Mouse (Mus musculus) forebrain, embryonic 15.5 days (tissue): ENCODE measurements around the gene Btf3. TPM values are rescaled to one million over a fixed set of nuclear protein-coding genes. Genes with fewer than 3 reads are reported as not detected.
A peak's percentile ranks its signal among the peaks of the same experiment; 100 is the strongest.

Source experiments
- ATAC-seq: fragments of 200-750 bp; cut with Nextera tagmentation; replicated peaks from 2 replicates; pipeline ENCODE4 v1.8.0; 2017; ENCODE audit warnings: mild to moderate bottlenecking, moderate TSS enrichment, moderate library complexity
- H3K27ac ChIP-seq: fragments of 300-500 bp; sonication (generic); replicated peaks from 2 replicates; pipeline ENCODE4 v1.5.1; 2015; ENCODE audit warnings: mild to moderate bottlenecking, inconsistent platforms
- H3K27me3 ChIP-seq: fragments of 300-500 bp; sonication (generic); 2 replicates; pipeline ENCODE4 v1.6.1; 2015; ENCODE audit warnings: inconsistent platforms
- H3K36me3 ChIP-seq: fragments of 300-500 bp; sonication (generic); 2 replicates; pipeline ENCODE4 v1.6.1; 2015; ENCODE audit warnings: mild to moderate bottlenecking, inconsistent platforms
- H3K4me1 ChIP-seq: fragments of 300-500 bp; sonication (generic); 2 replicates; pipeline ENCODE4 v1.6.1; 2015; ENCODE audit warnings: inconsistent platforms
- H3K4me2 ChIP-seq: fragments of 300-500 bp; sonication (generic); replicated peaks from 2 replicates; pipeline ENCODE4 v1.6.1; 2015; ENCODE audit warnings: mild to moderate bottlenecking, inconsistent platforms
- H3K4me3 ChIP-seq: fragments of 300-500 bp; sonication (generic); 2 replicates; pipeline ENCODE4 v1.5.1; 2015; ENCODE audit warnings: mild to moderate bottlenecking, inconsistent platforms
- H3K9ac ChIP-seq: fragments of 300-500 bp; sonication (generic); replicated peaks from 2 replicates; pipeline ENCODE4 v1.6.1; 2015; ENCODE audit warnings: mild to moderate bottlenecking, inconsistent platforms
- H3K9me3 ChIP-seq: fragments of 300-500 bp; sonication (generic); 2 replicates; pipeline ENCODE4 v1.6.1; 2016; ENCODE audit warnings: inconsistent platforms
- whole genome bisulfite sequencing: fragments of 180-500 bp; shearing (Covaris S2); methylation state at CpG from one replicate; pipeline ENCODE4 v1.1.7; 2015; ENCODE audit warnings: mixed read lengths; 5-methylcytosine and 5-hydroxymethylcytosine counted together
- polyA plus RNA-seq: library from polyadenylated mRNA; unstranded; fragments of >200 nt; fragmentation: Nextera tagmentation; extraction: Ambion mirVana; gene quantifications from 2 replicates; pipeline ENCODE4 v1.2.1, GENCODE M21; 2015

Gene Btf3
- polyA plus RNA-seq, 1 experiment from 2014 or later = 597 TPM

GRCm38 (mm10) chr13:98298833-98299758, 17.7 kb downstream of the Btf3 start:
- WGBS = 49% methylated on average over 21 of the region's 21 CpGs
- Histone ChIP-seq H3K4me2 (peak overlapping the region; percentile 21; the same call in 1 of the 2 replicates), H3K36me3 (no peaks in the 10 kb centered on the region), H3K9me3 (no peaks in the 10 kb centered on the region), H3K4me1 (0 out of 2 replicates have a peak, but pooled peaks cover 3% of the 10 kb centered on the region), H3K9ac (no peak overlapping the region), H3K4me3 (peak overlapping the region; percentile 7), H3K27ac (no peak overlapping the region), H3K27me3 (no peaks in the 10 kb centered on the region)
- peak; percentile 80 for ATAC-seq

GRCm38 (mm10) chr13:98297883-98298482, 18.8 kb downstream of the Btf3 start:
- no peak overlapping the region for H3K27ac ChIP-seq
- WGBS = 92% methylated on average over 6 of the region's 6 CpGs
- H3K4me2 ChIP-seq = no peak overlapping the region
- H3K4me1 ChIP-seq = 0 out of 2 replicates have a peak, but pooled peaks cover 3% of the 10 kb centered on the region
- H3K9ac ChIP-seq = no peak overlapping the region
- H3K36me3 ChIP-seq = no peaks in the 10 kb centered on the region
- no peaks in the 10 kb centered on the region for H3K27me3 ChIP-seq
- no peak for ATAC-seq
- H3K4me3 ChIP-seq = no peak overlapping the region
- H3K9me3 ChIP-seq = no peaks in the 10 kb centered on the region

GRCm38 (mm10) chr13:98296072-98296471, 20.7 kb downstream of the Btf3 start:
- H3K4me2 ChIP-seq = no peak overlapping the region
- H3K27ac ChIP-seq = no peak overlapping the region
- no peaks in the 10 kb centered on the region for H3K36me3 ChIP-seq
- H3K4me1 ChIP-seq = 0 out of 2 replicates have a peak, but pooled peaks cover 3% of the 10 kb centered on the region
- ATAC-seq = no peak
- no peaks in the 10 kb centered on the region for H3K27me3 ChIP-seq
- H3K4me3 ChIP-seq = no peak overlapping the region
- H3K9ac ChIP-seq = no peak overlapping the region
- 50% methylated on average over 5 of the region's 5 CpGs for WGBS
- H3K9me3 ChIP-seq = no peaks in the 10 kb centered on the region

GRCm38 (mm10) chr13:98291712-98292111, 25.1 kb downstream of the Btf3 start:
- no peak for ATAC-seq

GRCm38 (mm10) chr13:98290719-98291118, 26.1 kb downstream of the Btf3 start:
- 46% methylated on average over 2 of the region's 2 CpGs for WGBS
- Histone ChIP-seq H3K4me1 (no peaks in the 10 kb centered on the region), H3K4me3 (no peak overlapping the region), H3K27ac (no peak overlapping the region), H3K9ac (no peak overlapping the region), H3K9me3 (no peaks in the 10 kb centered on the region), H3K27me3 (no peaks in the 10 kb centered on the region), H3K4me2 (no peak overlapping the region), H3K36me3 (no peaks in the 10 kb centered on the region)
- ATAC-seq = no peak

More at GRCm38 (mm10) chr13:98291712-98292111, 25.1 kb downstream of the Btf3 start:
- no peak overlapping the region for H3K4me2 ChIP-seq
- H3K4me3 ChIP-seq = no peak overlapping the region
- no peaks in the 10 kb centered on the region for H3K36me3 ChIP-seq
- H3K27ac ChIP-seq = no peak overlapping the region
- H3K4me1 ChIP-seq = no peaks in the 10 kb centered on the region
- H3K9me3 ChIP-seq = no peaks in the 10 kb centered on the region
- no peak overlapping the region for H3K9ac ChIP-seq
- H3K27me3 ChIP-seq = no peaks in the 10 kb centered on the region
- WGBS = 87% methylated on average over 8 of the region's 8 CpGs

- Histone ChIP-seq H3K4me2 (no peak overlapping the region), H3K9ac (no peak overlapping the region), H3K36me3 (no peaks in the 10 kb centered on the region), H3K27me3 (no peaks in the 10 kb centered on the region), H3K4me3 (no peak overlapping the region), H3K9me3 (no peaks in the 10 kb centered on the region), H3K4me1 (no peaks in the 10 kb centered on the region), H3K27ac (no peak overlapping the region)
- ATAC-seq = no peak
- 80% methylated on average over 12 of the region's 12 CpGs for WGBS
These were observed 35.7 kb downstream of the Btf3 start for GRCm38 (mm10) chr13:98280990-98281650.

GRCm38 (mm10) chr13:98279686-98280085, 37.1 kb downstream of the Btf3 start, which contains the start of gene Gm21976:
TSS of gene Gm21976 (plus strand) at chr13:98279887.
- H3K27me3 ChIP-seq = no peaks in the 10 kb centered on the region
- no peak within 1 kb of the TSS for H3K27ac ChIP-seq
- peaks cover 11% of the 10 kb centered on the region for H3K36me3 ChIP-seq
- H3K4me2 ChIP-seq = no peak within 1 kb of the TSS
- H3K9me3 ChIP-seq = no peaks in the 10 kb centered on the region
- no peak within 1 kb of the TSS for H3K9ac ChIP-seq
- ATAC-seq = no peak
- 89% methylated on average over 5 of the region's 5 CpGs for WGBS
- no peak within 1 kb of the TSS for H3K4me3 ChIP-seq
- no peaks in the 10 kb centered on the region for H3K4me1 ChIP-seq

- Histone ChIP-seq H3K4me3 (no peak overlapping the region), H3K4me1 (no peaks in the 10 kb centered on the region), H3K4me2 (no peak overlapping the region), H3K27ac (no peak overlapping the region), H3K36me3 (peaks cover 31% of the 10 kb centered on the region), H3K27me3 (no peaks in the 10 kb centered on the region), H3K9me3 (no peaks in the 10 kb centered on the region), H3K9ac (no peak overlapping the region)
- ATAC-seq = no peak
- WGBS = 83% methylated on average over 2 of the region's 2 CpGs
These were observed 39.3 kb downstream of the Btf3 start for GRCm38 (mm10) chr13:98277501-98277900.

GRCm38 (mm10) chr13:98276253-98276652, 40.6 kb downstream of the Btf3 start:
- no peak overlapping the region for H3K4me2 ChIP-seq
- ATAC-seq = no peak
- H3K27me3 ChIP-seq = no peaks in the 10 kb centered on the region
- no peaks in the 10 kb centered on the region for H3K9me3 ChIP-seq
- no peak overlapping the region for H3K4me3 ChIP-seq
- H3K4me1 ChIP-seq = no peaks in the 10 kb centered on the region
- H3K36me3 ChIP-seq = peaks cover 39% of the 10 kb centered on the region
- no peak overlapping the region for H3K27ac ChIP-seq
- 91% methylated on average over 7 of the region's 7 CpGs for WGBS
- H3K9ac ChIP-seq = no peak overlapping the region

GRCm38 (mm10) chr13:98275646-98276045, 41.2 kb downstream of the Btf3 start:
- Histone ChIP-seq H3K4me1 (no peaks in the 10 kb centered on the region), H3K27ac (no peak overlapping the region), H3K4me2 (no peak overlapping the region), H3K4me3 (no peak overlapping the region), H3K9me3 (no peaks in the 10 kb centered on the region), H3K36me3 (peaks cover 45% of the 10 kb centered on the region), H3K27me3 (no peaks in the 10 kb centered on the region), H3K9ac (no peak overlapping the region)
- 93% methylated on average over 4 of the region's 4 CpGs for WGBS
- ATAC-seq = no peak

- H3K36me3 ChIP-seq = peaks cover 57% of the 10 kb centered on the region
- no peak overlapping the region for H3K4me2 ChIP-seq
- ATAC-seq = no peak
- H3K27ac ChIP-seq = no peak overlapping the region
- H3K9me3 ChIP-seq = no peaks in the 10 kb centered on the region
- H3K4me1 ChIP-seq = no peaks in the 10 kb centered on the region
- H3K4me3 ChIP-seq = no peak overlapping the region
- WGBS = 93% methylated on average over 9 of the region's 9 CpGs
- no peaks in the 10 kb centered on the region for H3K27me3 ChIP-seq
- no peak overlapping the region for H3K9ac ChIP-seq
These were observed 42.8 kb downstream of the Btf3 start for GRCm38 (mm10) chr13:98274023-98274422.

- peak overlapping the region; percentile 94 for H3K4me3 ChIP-seq
- no peaks in the 10 kb centered on the region for H3K27me3 ChIP-seq
- H3K4me1 ChIP-seq = peaks cover 26% of the 10 kb centered on the region
- peak overlapping the region; percentile 67 for H3K4me2 ChIP-seq
- H3K9ac ChIP-seq = peak overlapping the region; percentile 96
- ATAC-seq = no peak
- H3K9me3 ChIP-seq = no peaks in the 10 kb centered on the region
- no peak overlapping the region for H3K27ac ChIP-seq
- 26% methylated on average over 5 of the region's 5 CpGs for WGBS
- H3K36me3 ChIP-seq = peaks cover 32% of the 10 kb centered on the region
These were observed 52.7 kb downstream of the Btf3 start for GRCm38 (mm10) chr13:98264111-98264510.
